ENCODE assay signal across 8 mouse cellular contexts in genomic region chr11:67921091-67921826, GRCm38 (mm10). TPM values are rescaled to one million over a fixed set of nuclear protein-coding genes. Genes with fewer than 3 reads are reported as not detected.
DNase-seq lines count a peak whose midpoint lies in the region; ATAC-seq lines count a peak whose summit lies in the region.

No protein-coding gene starts in this region.

- 0 out of 2 replicates have a peak, but pooled peaks have one; percentile 33 for ATAC-seq in forebrain, embryonic 13.5 days
- no peak for ATAC-seq in monocyte, adult 5-6 weeks (replicated peaks; ENCODE audit: insufficient number of reproducible peaks, low FRiP score, low TSS enrichment, poor library complexity, severe bottlenecking)

- peak overlapping the region; percentile 100 for H3K4me2 ChIP-seq in forebrain, embryonic 13.5 days

- 2% methylated on average over 47 of the region's 47 CpGs for WGBS in forebrain, embryonic 13.5 days

- peak overlapping the region; percentile 63 for H3K4me3 ChIP-seq in forebrain, embryonic 13.5 days

- peak; percentile 9 to 14 for DNase-seq in B cell, adult 2 months
- peak; percentile 37 to 76 for DNase-seq in adrenal gland, adult (ENCODE audit: inconsistent age in 2 of 2, low spot score in 1 of 2)
- DNase-seq in heart, postnatal 14 days: peak; percentile 66 to 70
- DNase-seq in kidney, postnatal 36 days: peak; percentile 72 to 83
- peak; percentile 58 for DNase-seq in lung, postnatal 14 days
- peak; percentile 27 for DNase-seq in right cerebral cortex, postnatal 14 days

- H3K4me1 ChIP-seq in forebrain, embryonic 13.5 days: peaks cover 12% of the 10 kb centered on the region

- peaks cover 29% of the 10 kb centered on the region for H3K27me3 ChIP-seq in forebrain, embryonic 13.5 days

- intact Hi-C loops in heart, postnatal 14 days (cut with DNase I): no loop called here

- H3K9me3 ChIP-seq in forebrain, embryonic 13.5 days (replicated peaks): no peaks in the 10 kb centered on the region

- H3K9ac ChIP-seq in forebrain, embryonic 13.5 days: peak overlapping the region; percentile 66

- no peak overlapping the region for H3K27ac ChIP-seq in forebrain, embryonic 13.5 days

- H3K36me3 ChIP-seq in forebrain, embryonic 13.5 days (ENCODE audit: poor library complexity, severe bottlenecking): no peaks in the 10 kb centered on the region

RNA-seq across cellular contexts. Expression of gene Usp43, which starts 0.7 kb away (rescaled TPM):
- polyA plus RNA-seq in forebrain, embryonic 13.5 days (2015; fragmentation: Nextera tagmentation; extraction: Ambion mirVana): 0.37 and 0.39 TPM in 2 replicates
- total RNA-seq in heart, postnatal 14 days (2021): 1 to 10 TPM; 3.3 to 3.4 TPM
- not detected in 3 replicates for total RNA-seq in monocyte, adult 5-6 weeks (2017)

RNA-seq across cellular contexts. Expression of gene Cfap52, which starts 44.2 kb away (rescaled TPM):
- 2.7 and 3.4 TPM in 2 replicates for polyA plus RNA-seq in forebrain, embryonic 13.5 days (2015; fragmentation: Nextera tagmentation; extraction: Ambion mirVana)
- under 1 TPM; 0.27 to 0.41 TPM for total RNA-seq in heart, postnatal 14 days (2021)
- total RNA-seq in monocyte, adult 5-6 weeks (2017): not detected in 3 replicates

RNA-seq across cellular contexts. Expression of gene Stx8, which starts 44.7 kb away (rescaled TPM):
- polyA plus RNA-seq in forebrain, embryonic 13.5 days (2015; fragmentation: Nextera tagmentation; extraction: Ambion mirVana): 63.0 and 66.0 TPM in 2 replicates
- total RNA-seq in heart, postnatal 14 days (2021): 10 to 100 TPM; 26.5 to 27.8 TPM
- total RNA-seq in monocyte, adult 5-6 weeks (2017): 48.7 to 55.2 TPM (median 54.3 TPM) in 3 replicates

Comparison
In these comparisons a context has a peak if more than half of its experiments do, and no peak if none do; other contexts are left out.
1. DNase-seq: peak in every context shown above with its lines; median percentile 78 in kidney, postnatal 36 days; 68 in heart, postnatal 14 days; 58 in lung, postnatal 14 days; 56 in adrenal gland, adult; 27 in right cerebral cortex, postnatal 14 days; 12 in B cell, adult 2 months.